Mouse (Mus musculus) yolk sac, embryonic 10.5 days (tissue): ENCODE results near the gene C8a.
A peak's percentile ranks its signal among the peaks of the same experiment; 100 is the strongest.

Experiments
- DNase-seq: peaks from one replicate; pipeline ENCODE4 v3.0.0-alpha.2; 2017; ENCODE audit warnings: low spot score

The C8a gene

GRCm38 (mm10) chr4:104842204-104842603, 34.0 kb downstream of the C8a start:
- DNase-seq = no peak

GRCm38 (mm10) chr4:104838342-104838741, 37.9 kb downstream of the C8a start:
- DNase-seq = no peak

- no peak for DNase-seq
Measured at GRCm38 (mm10) chr4:104835096-104835495, 41.1 kb downstream of the C8a start.

- DNase-seq = no peak
Measured at GRCm38 (mm10) chr4:104828939-104829338, 47.3 kb downstream of the C8a start.

GRCm38 (mm10) chr4:104824381-104825077, 51.7 kb downstream of the C8a start:
- DNase-seq = peak; percentile 56

- DNase-seq = peak; percentile 53
Measured at GRCm38 (mm10) chr4:104823597-104824101, 52.5 kb downstream of the C8a start.

GRCm38 (mm10) chr4:104819891-104820290, 56.3 kb downstream of the C8a start:
- no peak for DNase-seq

GRCm38 (mm10) chr4:104818986-104819385, 57.2 kb downstream of the C8a start:
- DNase-seq = no peak

- DNase-seq = no peak
Measured at GRCm38 (mm10) chr4:104817509-104817908, 58.7 kb downstream of the C8a start.

GRCm38 (mm10) chr4:104816519-104817232, 59.5 kb downstream of the C8a start:
- DNase-seq = no peak

GRCm38 (mm10) chr4:104813617-104814016, 62.6 kb downstream of the C8a start:
- DNase-seq = no peak

GRCm38 (mm10) chr4:104810710-104811286, 65.4 kb downstream of the C8a start:
- no peak for DNase-seq

- no peak for DNase-seq
Measured at GRCm38 (mm10) chr4:104805414-104806257, 70.6 kb downstream of the C8a start.

GRCm38 (mm10) chr4:104804100-104804499, 72.1 kb downstream of the C8a start:
- no peak for DNase-seq

- DNase-seq = no peak
Measured at GRCm38 (mm10) chr4:104801625-104802024, 74.6 kb downstream of the C8a start.

GRCm38 (mm10) chr4:104798951-104799350, 77.2 kb downstream of the C8a start:
- DNase-seq = no peak

- DNase-seq = peak; percentile 3
Measured at GRCm38 (mm10) chr4:104792111-104792510, 84.1 kb downstream of the C8a start.

GRCm38 (mm10) chr4:104782346-104782745, 93.9 kb downstream of the C8a start:
- no peak for DNase-seq

- DNase-seq = no peak
Measured at GRCm38 (mm10) chr4:104781441-104781840, 94.8 kb downstream of the C8a start.

GRCm38 (mm10) chr4:104779460-104779859, 96.7 kb downstream of the C8a start:
- no peak for DNase-seq

- no peak for DNase-seq
Measured at GRCm38 (mm10) chr4:104775601-104776000, 100.6 kb downstream of the C8a start.

- no peak for DNase-seq
Measured at GRCm38 (mm10) chr4:104770331-104770730, 105.9 kb downstream of the C8a start.
